In the genomic region with DNA sequence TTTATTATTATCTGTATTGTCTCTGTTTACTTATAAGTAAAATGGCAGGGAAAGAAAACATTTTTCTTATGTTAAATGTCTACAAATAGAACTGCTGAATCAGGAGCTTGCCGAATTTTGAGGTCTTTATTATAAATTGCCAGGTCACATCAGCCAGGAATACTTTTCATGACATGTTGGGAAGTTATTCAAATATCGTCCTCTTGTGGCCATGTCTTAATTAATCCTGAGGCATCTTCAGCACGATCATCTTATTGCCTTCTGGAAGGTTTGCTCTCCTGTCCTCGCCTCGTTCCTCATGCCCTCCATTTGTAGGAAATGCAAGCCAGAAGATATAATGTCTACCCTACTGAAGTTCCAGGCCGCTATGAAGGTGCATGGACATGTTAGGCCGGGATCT, we compare ENCODE assay signal across 21 mouse cellular contexts.
DNase-seq lines count a peak whose midpoint lies in the region; ATAC-seq and TF ChIP-seq lines count a peak whose summit lies in the region.
"Had no signal": no experiment of that assay in that cellular context is flagged by ENCODE, and none has a peak within 500 bp of the region (broad histone marks: within the 10 kb centered on the region; RNA-seq: fewer than 3 reads in every experiment).

No protein-coding gene starts in this region.

- TF ChIP-seq POLR2A in cerebellum, adult 2 months (IDR thresholded peaks at IDR 0.05; ENCODE audit: borderline replicate concordance, insufficient read depth, low read length): no peak

- H3K9ac ChIP-seq in heart, postnatal 0 days (replicated peaks; ENCODE audit: low read depth, low read length): no peak overlapping the region
- no peak overlapping the region for H3K9ac ChIP-seq in lung, postnatal 0 days (replicated peaks; ENCODE audit: low read depth)
- H3K9ac ChIP-seq: embryonic facial prominence, embryonic 13.5 days; forebrain, embryonic 13.5 days; heart, embryonic 12.5 days; hindbrain, embryonic 12.5 days had no signal

- no peak overlapping the region for H3K4me2 ChIP-seq in heart, postnatal 0 days (ENCODE audit: low read depth, low read length)
- no peak overlapping the region for H3K4me2 ChIP-seq in lung, postnatal 0 days (replicated peaks; ENCODE audit: low read depth, low read length)
- H3K4me2 ChIP-seq: embryonic facial prominence, embryonic 13.5 days; forebrain, embryonic 13.5 days; heart, embryonic 12.5 days; hindbrain, embryonic 12.5 days had no signal

- peak; percentile 40; the same call in 1 of the 2 replicates for TF ChIP-seq CTCF in cerebellum, adult 2 months (IDR thresholded peaks at IDR 0.05; ENCODE audit: borderline replicate concordance, insufficient read depth, low read depth, low read length)
- peak; percentile 37 for TF ChIP-seq CTCF in heart, postnatal 0 days (IDR thresholded peaks at IDR 0.05; ENCODE audit: low read depth)
- peak; percentile 60 for TF ChIP-seq CTCF in layer of hippocampus, adult 2 months (conservative IDR thresholded peaks at IDR 0.05)
- peak; percentile 34 for TF ChIP-seq CTCF in lung, postnatal 0 days (IDR thresholded peaks at IDR 0.05)

- WGBS in cerebellum, adult 2 months: 59% methylated on average over 7 of the region's 7 CpGs
- 81% methylated on average over 7 of the region's 7 CpGs for WGBS in heart, postnatal 0 days
- 84% methylated on average over 7 of the region's 7 CpGs for WGBS in lung, postnatal 0 days

- H3K27me3 ChIP-seq in cerebellum, adult 2 months (ENCODE audit: control insufficient read depth, insufficient read depth, low read length): no peaks in the 10 kb centered on the region
- no peaks in the 10 kb centered on the region for H3K27me3 ChIP-seq in heart, postnatal 0 days (ENCODE audit: control insufficient read depth, insufficient read depth, low read length)
- no peaks in the 10 kb centered on the region for H3K27me3 ChIP-seq in lung, postnatal 0 days (replicated peaks; ENCODE audit: insufficient read depth, low read length)
- H3K27me3 ChIP-seq: embryonic facial prominence, embryonic 13.5 days; forebrain, embryonic 13.5 days; heart, embryonic 12.5 days; hindbrain, embryonic 12.5 days had no signal

- no peak for DNase-seq in cerebellum, adult 2 months
- DNase-seq in cerebellum, adult 8-10 months: no peak
- no peak for DNase-seq in heart, postnatal 0 days (ENCODE audit: low spot score)
- no peak for DNase-seq in heart, postnatal 10 days
- no peak for DNase-seq in layer of hippocampus, adult 2 months (ENCODE audit: low spot score in 2 of 2)
- no peak for DNase-seq in layer of hippocampus, adult 18-20 months (ENCODE audit: low spot score in 2 of 2)
- no peak for DNase-seq in lung, postnatal 0 days (ENCODE audit: low spot score)
- DNase-seq in lung, postnatal 10 days: no peak
- DNase-seq: adrenal gland, adult 8-10 months; adrenal gland, postnatal 36 days; B cell, adult 2 months; cerebellum, adult 9-10 months; cerebellum, postnatal 25 days; gastrocnemius, postnatal 36 days; heart, postnatal 4 days had no signal

- intact Hi-C loops in heart, postnatal 10 days (cut with DNase I): loop anchor here (5.0 kb wide), 1 partner anchor 127 kb away; no protein-coding TSS in a partner anchor

- H3K9me3 ChIP-seq in heart, postnatal 0 days (replicated peaks; ENCODE audit: control insufficient read depth, low read length): no peaks in the 10 kb centered on the region
- no peaks in the 10 kb centered on the region for H3K9me3 ChIP-seq in lung, postnatal 0 days (ENCODE audit: low read length)
- H3K9me3 ChIP-seq: embryonic facial prominence, embryonic 13.5 days; forebrain, embryonic 13.5 days; G1E; heart, embryonic 12.5 days; hindbrain, embryonic 12.5 days had no signal

- ATAC-seq in heart, postnatal 0 days (ENCODE audit: insufficient read depth, low read depth): no peak
- ATAC-seq in lung, postnatal 0 days: no peak
- ATAC-seq: CD4-positive, CD25-positive, alpha-beta regulatory T cell, adult 4 months; forebrain, embryonic 13.5 days had no signal

- H3K27ac ChIP-seq in cerebellum, adult 2 months (ENCODE audit: insufficient read depth, low read length): no peak overlapping the region
- H3K27ac ChIP-seq in heart, postnatal 0 days (ENCODE audit: low read depth): no peak overlapping the region
- no peak overlapping the region for H3K27ac ChIP-seq in layer of hippocampus, adult 2 months
- H3K27ac ChIP-seq in lung, postnatal 0 days (ENCODE audit: low read length): no peak overlapping the region
- H3K27ac ChIP-seq: embryonic facial prominence, embryonic 13.5 days; forebrain, embryonic 13.5 days; hindbrain, embryonic 12.5 days had no signal

- TF ChIP-seq EP300 in heart, postnatal 0 days (IDR thresholded peaks at IDR 0.05; ENCODE audit: low read depth): no peak
- TF ChIP-seq EP300 in lung, postnatal 0 days (IDR thresholded peaks at IDR 0.05): no peak

- no peaks in the 10 kb centered on the region for H3K36me3 ChIP-seq in heart, postnatal 0 days (replicated peaks; ENCODE audit: control insufficient read depth, insufficient read depth, low read length)
- H3K36me3 ChIP-seq in lung, postnatal 0 days (ENCODE audit: insufficient read depth, low read length): no peaks in the 10 kb centered on the region
- H3K36me3 ChIP-seq: embryonic facial prominence, embryonic 13.5 days; G1E; heart, embryonic 12.5 days; hindbrain, embryonic 12.5 days had no signal

- no peak overlapping the region for H3K4me3 ChIP-seq in cerebellum, adult 2 months (replicated peaks; ENCODE audit: insufficient read depth, low read depth, low read length)
- H3K4me3 ChIP-seq in heart, postnatal 0 days (ENCODE audit: low read depth, low read length): no peak overlapping the region
- no peak overlapping the region for H3K4me3 ChIP-seq in layer of hippocampus, adult 2 months
- no peak overlapping the region for H3K4me3 ChIP-seq in lung, postnatal 0 days (ENCODE audit: low read depth, low read length)
- H3K4me3 ChIP-seq: embryonic facial prominence, embryonic 13.5 days; forebrain, embryonic 13.5 days; heart, embryonic 12.5 days; hindbrain, embryonic 12.5 days had no signal

- H3K4me1 ChIP-seq in cerebellum, adult 2 months (ENCODE audit: control insufficient read depth, insufficient read depth, low read length): no peaks in the 10 kb centered on the region
- H3K4me1 ChIP-seq in heart, postnatal 0 days (ENCODE audit: control insufficient read depth, insufficient read depth): peaks cover 15% of the 10 kb centered on the region
- peaks cover 7% of the 10 kb centered on the region; the same call in 1 of the 2 replicates for H3K4me1 ChIP-seq in lung, postnatal 0 days (ENCODE audit: insufficient read depth, low read depth, low read length)
